Mouse (Mus musculus): ENCODE results near the gene Slc22a23. TPM values are rescaled to one million over a fixed set of nuclear protein-coding genes. Genes with fewer than 3 reads are reported as not detected.

Gene Slc22a23
- total and polyA plus RNA-seq, 3 experiments, result 0.47 to 1.3 (median 0.85) TPM

DNA sequence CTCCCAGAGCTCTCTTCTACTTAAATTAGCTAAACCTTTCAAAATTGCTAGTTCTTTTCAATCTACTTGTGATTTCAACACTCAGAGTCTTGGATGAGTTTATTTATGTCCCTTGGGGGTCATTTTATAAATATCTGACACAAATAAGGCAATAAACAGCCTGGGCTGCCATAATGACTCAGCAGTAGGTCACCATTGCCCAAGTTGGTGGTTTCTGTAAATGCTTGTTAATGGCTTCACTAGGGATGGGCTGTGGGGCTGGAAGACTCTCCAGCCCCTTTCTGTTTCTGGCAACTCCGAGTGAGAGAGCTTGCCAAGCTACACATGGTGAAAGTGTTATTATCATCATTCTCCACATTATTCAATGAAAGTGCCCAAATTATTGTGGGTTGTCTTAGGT lies 20.2 kb upstream of the Slc22a23 start:
- H3K27me3 ChIP-seq (replicated peaks), result no peaks in the 10 kb centered on the region
- H3K36me3 ChIP-seq (replicated peaks in 1 of 2; ENCODE audit: control insufficient read depth in 1 of 2, insufficient read depth in 1 of 2, low read length in 1 of 2), result no peaks in the 10 kb centered on the region
- TF ChIP-seq POLR2A (IDR thresholded peaks at IDR 0.05; ENCODE audit: low read depth, low read length) (no peak), MAFK (IDR thresholded peaks at IDR 0.05; ENCODE audit: insufficient replicate concordance, low read length) (no peak), ETS1 (conservative IDR thresholded peaks at IDR 0.05; ENCODE audit: low read depth, low read length) (no peak), CTCF (conservative IDR thresholded peaks at IDR 0.05 in 1 of 2, IDR thresholded peaks at IDR 0.05 in 1 of 2; ENCODE audit: low read depth in 2 of 2, low read length in 2 of 2) (no peak), RAD21 (IDR thresholded peaks at IDR 0.05; ENCODE audit: low read depth, low read length) (no peak), MYC (IDR thresholded peaks at IDR 0.05; ENCODE audit: low read depth, low read length) (no peak), KAT2A (IDR thresholded peaks at IDR 0.05; ENCODE audit: insufficient replicate concordance, low read length) (no peak), UBTF (IDR thresholded peaks at IDR 0.05; ENCODE audit: low read depth, low read length) (no peak), HCFC1 (IDR thresholded peaks at IDR 0.05; ENCODE audit: low read depth, low read length) (no peak), ZC3H11A (IDR thresholded peaks at IDR 0.05; ENCODE audit: low read depth, low read length) (no peak), USF1 (IDR thresholded peaks at IDR 0.05; ENCODE audit: low read depth, low read length) (no peak), GABPA (IDR thresholded peaks at IDR 0.05; ENCODE audit: insufficient replicate concordance, low read depth, low read length) (no peak), ZKSCAN1 (IDR thresholded peaks at IDR 0.05; ENCODE audit: borderline replicate concordance, low read depth, low read length) (no peak), RCOR1 (conservative IDR thresholded peaks at IDR 0.05; ENCODE audit: low read depth, low read length) (no peak), IRF4 (IDR thresholded peaks at IDR 0.05; ENCODE audit: low read depth, low read length) (no peak), JUN (IDR thresholded peaks at IDR 0.05; ENCODE audit: insufficient read depth, low read depth, low read length) (no peak), BHLHE40 (IDR thresholded peaks at IDR 0.05; ENCODE audit: low read depth, low read length) (no peak), ZNF384 (IDR thresholded peaks at IDR 0.05; ENCODE audit: low read depth, low read length) (no peak)
- no peaks in the 10 kb centered on the region for H3K9me3 ChIP-seq (replicated peaks; ENCODE audit: low read length)
- no peak overlapping the region for H3K9ac ChIP-seq (ENCODE audit: insufficient read depth, low read depth)
- in situ Hi-C loops (cut with MboI; ENCODE audit: low pct_ligation_motif_present, low pct_unique_long_range_greater_than_20kb, low sequenced_read_pairs), result no loop called here
- dilution Hi-C loops (cut with MboI; ENCODE audit: extremely low pct_ligation_motif_present, extremely low pct_unique_long_range_greater_than_20kb, low sequenced_read_pairs), result no loop called here
- no peaks in the 10 kb centered on the region for H3K79me2 ChIP-seq (replicated peaks; ENCODE audit: control insufficient read depth, extremely low read depth, insufficient read depth, poor library complexity, severe bottlenecking)
- H3K4me3 ChIP-seq (replicated peaks in 1 of 3; ENCODE audit: low read depth in 2 of 3, low read length in 2 of 3, poor library complexity in 1 of 3), result no peak overlapping the region
- no peak for DNase-seq (ENCODE audit: extremely low read depth)
- peaks cover 0 to 2% of the 10 kb centered on the region in 2 experiments; a peak in 1 of 4 replicates for H3K4me1 ChIP-seq (ENCODE audit: control insufficient read depth in 1 of 2, insufficient read depth in 2 of 2)
- H3K27ac ChIP-seq (ENCODE audit: insufficient read depth, low read depth), result no peak overlapping the region
- no peak overlapping the region for H3K4me2 ChIP-seq (ENCODE audit: insufficient read depth, low read depth, poor library complexity, severe bottlenecking)

DNA sequence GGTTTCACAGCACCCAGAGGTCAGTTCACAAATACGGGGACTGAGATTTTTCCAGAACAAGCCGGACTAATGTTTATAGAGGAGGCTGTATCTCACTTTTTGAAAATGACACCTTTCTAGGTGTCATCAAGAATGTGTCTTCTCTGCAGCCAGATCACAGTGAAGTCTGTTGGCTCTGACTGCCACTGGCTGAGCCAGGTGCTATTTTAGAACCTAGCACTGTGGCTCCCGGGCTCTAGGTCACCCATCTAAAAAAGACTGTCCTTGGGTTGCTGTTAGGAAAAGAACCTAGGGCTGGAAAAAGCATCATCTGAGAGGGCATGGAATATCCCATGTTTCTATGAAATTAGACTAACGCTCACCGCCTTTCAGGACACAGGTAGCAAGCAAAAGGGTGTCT lies 10.7 kb upstream of the Slc22a23 start:
- TF ChIP-seq JUN (IDR thresholded peaks at IDR 0.05; ENCODE audit: insufficient read depth, low read depth, low read length) (no peak), TCF12 (IDR thresholded peaks at IDR 0.05; ENCODE audit: low read depth, low read length) (no peak)
- Histone ChIP-seq H3K4me1 (ENCODE audit: control insufficient read depth in 1 of 2, insufficient read depth in 2 of 2) (no peaks in the 10 kb centered on the region), H3K4me2 (ENCODE audit: insufficient read depth, low read depth, poor library complexity, severe bottlenecking) (0 out of 2 replicates have a peak overlapping the region, but pooled peaks have one; percentile 2), H3K79me2 (replicated peaks; ENCODE audit: control insufficient read depth, extremely low read depth, insufficient read depth, poor library complexity, severe bottlenecking) (no peaks in the 10 kb centered on the region), H3K9me3 (replicated peaks; ENCODE audit: low read length) (no peaks in the 10 kb centered on the region), H3K27ac (ENCODE audit: insufficient read depth, low read depth) (no peak overlapping the region), H3K9ac (ENCODE audit: insufficient read depth, low read depth) (no peak overlapping the region), H3K27me3 (replicated peaks) (no peaks in the 10 kb centered on the region), H3K36me3 (replicated peaks in 1 of 2; ENCODE audit: control insufficient read depth in 1 of 2, insufficient read depth in 1 of 2, low read length in 1 of 2) (no peaks in the 10 kb centered on the region), H3K4me3 (replicated peaks in 1 of 3; ENCODE audit: low read depth in 2 of 3, low read length in 2 of 3, poor library complexity in 1 of 3) (no peak overlapping the region)
- in situ Hi-C loops (cut with MboI; ENCODE audit: low pct_ligation_motif_present, low pct_unique_long_range_greater_than_20kb, low sequenced_read_pairs) (no loop called here), dilution Hi-C loops (cut with MboI; ENCODE audit: extremely low pct_ligation_motif_present, extremely low pct_unique_long_range_greater_than_20kb, low sequenced_read_pairs) (no loop called here)
- no peak for DNase-seq (ENCODE audit: extremely low read depth)
